Mouse (Mus musculus) c-Kit-negative CD71-positive TER-119-positive erythroid progenitor cells, embryonic 14.5 days (primary cell): ENCODE results near the gene Ppp2r3d.
"Not testable (repeated sequence)": the region's sequence is repeated elsewhere in the genome, so short reads cannot be mapped to it uniquely, and the experiment has no call there.

Experiments
- DNase-seq: peaks from one replicate; pipeline ENCODE4 v3.0.0-alpha.2; 2013; ENCODE audit warnings: low read depth, low spot score

Gene Ppp2r3d

DNA sequence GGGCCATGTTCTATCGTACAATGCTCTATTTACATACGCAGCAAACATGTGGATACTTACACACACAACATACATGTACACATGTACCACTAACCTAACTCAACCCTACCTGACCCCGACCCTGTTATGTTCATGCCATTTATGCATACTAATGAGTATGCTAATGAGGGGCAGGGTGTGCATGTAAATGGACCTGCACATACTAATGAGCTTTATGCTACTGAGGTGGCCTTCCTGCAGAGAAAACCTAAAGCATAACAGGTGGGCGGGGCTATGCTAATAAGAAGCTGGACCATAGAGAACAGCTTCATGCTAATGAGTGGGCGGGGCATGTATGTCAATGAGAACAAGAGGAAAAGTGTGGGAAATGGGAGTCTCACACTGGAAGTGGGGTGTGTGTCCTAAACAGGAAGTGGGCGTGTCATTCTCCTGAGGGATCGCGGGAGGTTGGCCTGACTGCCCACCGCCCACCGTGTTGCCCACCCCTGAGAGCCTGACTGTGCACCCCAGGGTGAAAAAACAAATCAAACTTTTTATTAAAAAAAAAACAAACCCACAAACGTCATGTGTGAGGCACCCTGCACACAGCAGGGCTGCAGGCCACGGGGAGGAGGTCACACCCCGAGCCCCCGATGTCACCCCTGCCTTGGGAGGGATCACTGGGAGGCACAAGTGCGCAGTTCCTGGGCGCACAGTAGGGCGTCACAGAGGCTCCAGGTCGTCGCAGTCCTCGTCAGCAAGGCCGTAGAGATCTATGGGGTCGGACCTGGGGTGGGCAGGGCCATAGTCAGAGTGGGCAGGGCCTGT is at the start of gene Ppp2r3d:
Ppp2r3d (minus strand) TSS at position 803 of the 807 bp plus-strand sequence.
- DNase-seq, result no peak

DNA sequence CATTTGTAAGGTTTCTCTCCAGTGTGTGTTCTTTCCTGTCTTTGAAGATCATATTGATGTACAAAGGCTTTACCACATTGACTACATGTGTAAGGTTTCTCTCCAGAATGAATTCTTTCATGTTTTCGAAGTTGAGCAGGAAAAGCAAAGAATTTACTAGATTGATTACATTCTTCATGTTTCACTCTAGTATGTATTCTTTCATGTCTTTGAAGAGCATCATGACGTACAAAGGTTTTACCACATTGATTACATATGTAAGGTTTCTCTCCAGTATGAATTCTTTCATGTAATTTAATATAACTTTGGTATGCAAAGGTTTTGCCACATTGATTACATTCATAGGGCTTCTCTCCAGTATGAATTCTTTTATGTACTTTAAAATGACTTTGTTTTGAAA is 17.0 kb upstream of the Ppp2r3d start, which contains the start of gene Gm21836:
Gm21836 (minus strand) TSS at position 101 of the 400 bp plus-strand sequence.
- not testable (repeated sequence) for DNase-seq

DNA sequence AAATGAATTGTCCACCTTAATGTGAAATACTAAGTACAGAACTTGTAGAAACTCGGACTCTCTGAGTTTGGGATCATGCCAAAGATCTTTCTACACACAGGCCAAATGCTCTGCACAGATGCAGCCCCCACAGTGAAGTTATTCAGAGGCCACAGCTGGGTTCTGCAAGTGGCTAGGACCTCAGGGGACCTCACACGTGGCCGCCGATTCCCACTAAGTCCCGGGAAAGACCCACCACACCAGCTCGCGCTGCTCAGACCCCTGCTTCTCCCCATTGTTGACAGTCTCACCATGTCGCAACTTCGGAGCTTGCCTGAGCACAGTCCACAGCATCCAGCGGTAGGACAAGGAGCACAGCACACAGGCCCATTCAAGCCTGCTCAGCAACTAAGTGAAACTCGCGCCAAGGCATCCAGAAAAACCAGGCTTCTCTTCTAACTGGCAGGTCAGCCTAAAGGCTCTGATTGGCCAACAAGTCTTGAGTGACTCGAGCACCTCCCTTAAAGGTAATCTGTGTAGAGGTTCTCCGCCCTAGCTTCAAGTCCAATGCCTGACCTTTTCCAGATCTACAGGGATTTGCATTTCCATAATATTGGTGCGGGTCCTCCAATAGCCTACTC is 3.8 kb upstream of the Ppp2r3d start:
- not testable (repeated sequence) for DNase-seq

DNA sequence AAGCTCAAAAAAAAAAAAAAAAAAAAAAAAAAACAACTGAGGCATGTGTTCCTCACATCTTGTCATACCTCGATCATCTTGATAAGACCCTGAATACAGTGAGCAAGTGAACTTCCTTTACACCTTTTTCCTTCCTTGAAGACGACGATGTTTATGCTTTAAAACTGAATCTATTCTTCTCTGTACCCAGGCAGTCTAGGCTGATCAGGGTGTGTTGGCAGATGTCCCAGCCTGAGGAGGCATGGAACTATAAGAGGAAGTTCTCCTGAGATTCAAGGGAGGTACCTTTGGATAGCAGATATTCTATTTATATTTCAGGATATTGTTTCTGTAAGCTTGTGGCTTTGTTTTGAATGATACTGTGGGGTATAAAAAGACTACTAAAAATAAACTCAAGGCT is 1.4 kb upstream of the Ppp2r3d start:
- DNase-seq, result no peak

DNA sequence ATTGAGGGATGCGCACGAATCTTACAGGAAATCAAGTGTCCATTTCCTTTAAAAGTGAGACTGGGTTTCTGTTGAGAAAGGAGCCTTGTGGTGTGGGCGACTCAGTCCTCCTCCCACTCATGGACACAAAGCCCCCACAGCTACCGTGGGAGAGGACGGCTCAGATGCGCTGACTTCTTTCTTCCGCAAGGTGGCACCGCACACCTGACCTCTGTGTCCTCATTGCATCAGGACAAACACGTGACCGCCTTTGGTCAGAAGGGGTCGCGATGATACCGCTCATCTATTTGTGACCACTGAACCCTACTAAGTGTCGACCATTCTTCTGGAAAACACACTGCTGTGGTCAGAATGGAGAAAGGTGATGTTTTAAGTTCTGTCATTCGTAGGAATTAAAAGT is 1.0 kb downstream of the Ppp2r3d start:
- no peak for DNase-seq

DNA sequence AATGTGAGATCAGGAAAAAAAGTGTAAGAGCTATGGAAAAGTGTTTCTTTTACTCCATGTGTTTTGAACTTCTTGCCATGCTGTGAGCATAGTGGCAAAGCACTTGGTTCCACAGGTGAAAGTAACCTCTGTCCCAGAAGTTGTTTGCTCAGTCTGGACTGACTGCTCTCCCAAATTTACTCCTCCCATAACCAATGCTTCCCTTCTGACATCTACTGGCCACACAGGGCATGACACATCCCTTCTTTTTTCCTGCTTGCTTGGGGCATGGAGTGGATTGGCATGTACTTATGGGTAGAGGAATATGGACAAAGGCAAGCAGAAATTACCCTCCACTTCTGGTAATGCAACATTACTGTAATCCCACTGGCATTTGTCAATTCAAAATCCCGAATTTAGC is 20.1 kb downstream of the Ppp2r3d start:
- no peak for DNase-seq

DNA sequence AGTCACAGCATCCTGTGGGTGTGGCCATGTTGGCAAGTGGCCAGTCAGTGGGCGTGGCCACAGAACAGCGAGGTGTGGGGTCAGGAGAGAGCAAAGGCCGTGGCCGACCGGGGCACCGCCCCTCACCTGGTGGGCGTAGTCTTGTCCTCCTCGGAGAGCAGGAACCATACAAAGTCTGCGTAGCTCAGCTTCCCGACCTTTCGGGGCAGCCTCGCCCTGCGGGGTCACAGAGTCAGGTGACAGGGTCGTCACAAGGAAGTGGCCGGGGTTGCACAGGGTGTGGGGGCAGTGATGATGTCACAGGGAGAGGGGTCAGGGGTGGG is 34.2 kb downstream of the Ppp2r3d start:
- no peak for DNase-seq

DNA sequence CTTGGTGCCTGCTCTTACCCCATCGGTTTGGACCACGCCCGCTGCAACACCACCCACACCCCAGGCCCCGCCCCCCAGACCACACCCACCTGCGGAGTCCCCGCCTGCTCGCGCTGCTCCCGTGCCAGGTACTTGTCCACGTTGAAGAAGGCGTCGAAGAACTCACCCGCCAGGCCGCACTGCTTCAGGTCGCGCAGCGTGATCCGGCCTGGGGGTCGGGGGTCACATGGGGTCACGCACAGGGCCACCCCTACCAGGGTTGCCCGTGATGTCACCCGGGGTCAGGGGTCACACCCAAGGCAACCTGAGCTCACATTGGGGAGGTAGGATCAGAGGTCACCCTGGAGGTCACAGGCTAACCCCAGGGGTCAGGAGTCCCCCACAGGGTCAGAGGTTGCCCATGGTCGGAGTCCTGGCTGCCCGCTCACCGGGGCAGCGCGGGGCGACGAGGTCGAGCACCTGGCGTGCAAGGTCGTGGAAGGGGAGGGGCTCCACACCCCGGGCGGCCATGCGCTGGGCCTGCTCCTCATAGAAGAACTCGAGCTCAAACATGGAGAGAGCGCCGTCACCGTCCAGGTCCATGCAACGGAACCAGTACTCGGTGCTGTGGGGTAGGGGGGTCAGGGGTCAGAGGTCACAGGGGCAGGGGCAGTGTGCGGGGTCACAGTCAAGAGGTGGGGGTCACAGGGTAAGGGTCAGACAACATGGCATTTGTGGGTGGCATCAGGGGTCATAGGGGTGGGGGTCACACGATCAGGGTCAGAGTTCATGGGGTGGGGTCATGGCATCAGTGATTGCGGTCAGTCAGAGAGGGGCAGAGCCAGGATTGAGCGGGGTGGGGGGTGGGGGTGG is 34.8 kb downstream of the Ppp2r3d start:
- no peak for DNase-seq

DNA sequence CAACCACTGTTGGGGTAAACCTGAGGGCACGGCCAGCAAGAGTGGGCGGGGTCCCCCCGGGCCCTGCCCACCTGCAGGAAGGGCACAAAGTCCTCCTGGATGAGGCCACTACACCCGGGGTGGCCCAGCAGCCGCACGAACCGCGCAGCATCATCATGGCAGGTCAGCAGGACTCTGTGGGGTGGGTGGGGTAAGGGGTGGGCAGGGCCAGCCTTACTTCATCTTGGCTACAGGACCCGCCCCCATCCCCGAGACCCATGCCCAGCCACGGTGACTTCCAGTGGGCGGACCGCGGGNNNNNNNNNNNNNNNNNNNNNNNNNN is 36.0 kb downstream of the Ppp2r3d start:
- no peak for DNase-seq

DNA sequence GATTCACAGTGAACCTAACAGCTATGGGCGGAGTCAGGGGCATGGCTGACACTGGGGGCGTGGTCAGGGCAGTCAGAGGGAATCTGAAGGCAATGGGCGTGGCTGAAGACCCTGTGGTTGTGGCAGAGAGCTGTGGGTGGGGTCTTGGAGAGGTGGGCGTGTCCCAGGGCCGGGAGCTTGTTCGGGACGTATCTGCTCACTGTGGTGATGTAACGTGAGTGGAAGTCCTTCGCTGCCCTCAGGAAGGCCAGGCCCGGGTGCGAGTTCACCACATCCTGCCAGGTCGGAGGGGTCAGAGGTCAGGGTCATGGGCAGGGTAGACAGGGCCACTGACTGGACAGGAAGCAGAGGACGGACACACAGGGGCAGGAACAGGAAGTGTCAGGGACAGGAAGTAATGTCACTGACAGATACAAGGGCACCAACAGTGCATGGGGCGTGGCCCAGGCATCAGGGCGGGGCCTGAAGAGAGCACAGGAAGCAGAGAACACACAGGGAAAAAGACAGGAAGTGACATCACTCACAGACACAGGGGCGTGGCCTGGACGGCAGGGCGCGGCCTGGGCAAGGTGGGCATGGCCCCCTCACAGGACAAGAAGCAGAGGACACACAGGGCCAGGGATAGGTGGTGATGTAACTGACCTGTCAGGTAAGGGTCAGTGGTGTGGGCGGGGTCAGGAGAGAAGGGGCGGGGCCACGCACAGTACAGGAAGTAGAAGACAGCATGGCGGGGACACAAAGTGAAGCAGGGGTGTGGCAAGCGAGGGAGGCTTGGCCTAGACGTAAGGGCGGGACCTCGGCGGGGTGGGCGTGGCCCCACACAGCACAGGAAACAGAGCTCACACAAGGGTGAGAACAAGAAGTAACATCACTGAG is 36.6 kb downstream of the Ppp2r3d start:
- no peak for DNase-seq

DNA sequence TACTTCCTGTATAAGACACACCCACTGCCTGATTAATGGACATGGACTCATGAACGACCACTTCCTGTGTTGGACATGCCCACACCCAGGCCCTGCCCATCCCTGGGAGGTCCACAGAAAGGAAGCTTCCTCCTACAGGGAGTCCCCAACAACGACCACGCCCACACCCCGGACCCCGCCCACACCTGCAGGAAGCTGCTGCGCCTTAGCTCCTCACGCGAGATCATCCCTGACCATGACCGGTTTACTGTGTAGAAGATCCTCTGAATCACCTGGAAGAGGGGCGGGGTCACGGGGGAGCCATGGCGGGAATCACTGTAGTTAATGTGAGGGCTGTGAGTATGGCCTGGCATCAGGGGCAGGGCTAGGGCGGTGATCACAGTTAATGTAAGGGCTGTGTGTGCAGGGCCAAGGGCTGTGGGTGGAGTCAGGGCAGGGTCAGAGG is 37.3 kb downstream of the Ppp2r3d start:
- no peak for DNase-seq

DNA sequence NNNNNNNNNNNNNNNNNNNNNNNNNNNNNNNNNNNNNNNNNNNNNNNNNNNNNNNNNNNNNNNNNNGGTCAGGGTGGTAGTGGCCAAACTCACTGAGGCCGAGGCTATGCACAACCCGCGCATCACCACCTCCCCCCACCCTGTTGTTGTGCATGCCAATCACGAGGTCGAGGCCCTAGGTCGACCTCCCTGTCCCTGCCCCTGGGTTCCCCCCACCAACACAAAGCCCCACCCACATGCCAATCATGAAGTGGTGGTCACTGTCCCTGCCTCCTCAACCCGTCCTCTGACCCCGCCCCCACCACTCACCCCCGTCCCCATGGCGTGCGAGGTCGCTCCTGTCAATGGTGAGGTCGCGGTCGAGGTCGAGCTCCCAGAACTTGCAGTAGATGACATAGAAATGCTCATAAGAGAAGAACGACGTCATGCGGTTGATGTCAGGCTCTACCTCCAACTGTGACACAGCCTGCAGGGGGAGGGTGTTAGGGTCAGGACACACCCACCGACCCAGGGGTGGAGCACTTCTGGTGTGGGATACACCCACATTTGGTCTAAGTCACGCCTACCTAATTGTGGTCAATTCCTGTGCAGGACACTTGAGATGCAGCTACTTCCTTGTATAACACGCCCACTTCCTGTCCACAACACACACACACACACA is 37.9 kb downstream of the Ppp2r3d start:
- DNase-seq, result no peak

DNA sequence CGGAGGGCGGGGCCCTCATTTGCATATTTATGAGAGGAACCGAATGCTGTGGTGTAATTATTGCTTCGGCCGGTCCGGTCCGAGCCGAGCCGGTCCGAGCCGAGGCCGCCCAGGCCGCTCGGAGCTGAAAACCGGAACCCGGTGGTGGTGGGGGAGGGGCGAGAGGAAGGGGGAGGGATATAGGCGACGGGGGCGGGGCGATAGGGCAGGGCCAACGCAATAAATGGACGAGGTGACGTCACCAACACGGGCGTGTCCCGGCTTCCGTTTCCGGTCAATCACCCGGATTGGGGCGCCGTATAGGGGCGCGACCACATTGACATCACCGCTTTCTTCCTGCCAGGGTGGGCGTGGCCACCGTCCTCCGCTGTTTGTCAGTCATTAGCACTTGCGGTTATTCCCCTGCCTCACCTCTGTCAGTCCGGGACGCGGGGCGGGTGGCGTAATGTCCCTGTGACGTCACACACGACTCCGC is 51.2 kb downstream of the Ppp2r3d start:
- no peak for DNase-seq

DNA sequence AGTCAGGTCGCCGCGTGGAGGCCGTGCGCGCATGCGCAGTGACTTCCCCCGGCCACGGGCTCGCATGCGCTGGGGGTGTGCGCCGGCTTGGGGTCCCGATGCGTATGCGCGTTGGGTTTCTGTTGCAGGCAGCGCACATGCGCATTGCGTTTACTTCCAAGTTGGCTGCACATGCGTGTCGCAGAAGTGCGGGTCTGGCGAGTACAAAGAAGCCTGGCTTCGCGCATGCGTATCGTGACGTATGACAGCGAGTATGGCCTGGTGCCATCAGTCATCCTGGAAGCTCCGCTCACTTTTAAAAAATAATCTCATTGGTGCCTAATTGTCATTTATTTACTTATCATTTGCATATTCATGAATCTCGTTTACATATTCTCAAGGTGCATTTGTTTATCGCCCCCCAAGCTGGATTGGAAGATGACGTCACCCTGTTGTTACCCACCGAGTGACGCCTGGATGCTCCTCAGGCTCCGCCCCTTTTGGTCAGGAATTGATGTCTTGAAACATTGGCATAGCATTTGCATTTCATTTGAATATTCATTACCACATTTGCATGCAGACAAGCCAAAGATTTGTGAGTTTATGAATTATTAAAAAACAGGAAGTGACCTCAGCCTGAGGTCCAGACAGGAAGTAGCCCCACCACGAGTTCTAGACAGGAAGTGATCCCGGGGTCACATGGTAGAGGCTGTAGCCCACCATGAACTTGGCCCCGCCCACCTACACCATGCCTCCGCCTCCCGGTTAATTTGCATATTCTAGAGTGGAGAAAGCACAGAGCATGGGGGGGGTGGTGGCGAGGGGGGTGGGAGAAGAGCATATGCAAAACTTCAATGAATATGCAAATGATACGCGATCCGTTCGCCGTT is 51.9 kb downstream of the Ppp2r3d start:
- DNase-seq, result peak; percentile 60

DNA sequence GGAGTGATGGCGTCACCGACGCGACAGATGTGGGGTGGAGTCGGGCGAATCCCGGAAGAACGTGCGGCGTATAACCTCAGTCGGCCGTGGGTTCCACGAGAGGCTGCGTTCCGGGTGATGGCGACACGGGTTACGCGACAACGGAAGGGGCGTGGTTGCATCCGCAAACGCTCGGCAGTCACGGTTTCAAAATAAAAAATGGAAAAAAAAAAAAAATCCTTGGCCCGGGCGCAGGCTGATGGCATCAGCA is 52.5 kb downstream of the Ppp2r3d start:
- no peak for DNase-seq

DNA sequence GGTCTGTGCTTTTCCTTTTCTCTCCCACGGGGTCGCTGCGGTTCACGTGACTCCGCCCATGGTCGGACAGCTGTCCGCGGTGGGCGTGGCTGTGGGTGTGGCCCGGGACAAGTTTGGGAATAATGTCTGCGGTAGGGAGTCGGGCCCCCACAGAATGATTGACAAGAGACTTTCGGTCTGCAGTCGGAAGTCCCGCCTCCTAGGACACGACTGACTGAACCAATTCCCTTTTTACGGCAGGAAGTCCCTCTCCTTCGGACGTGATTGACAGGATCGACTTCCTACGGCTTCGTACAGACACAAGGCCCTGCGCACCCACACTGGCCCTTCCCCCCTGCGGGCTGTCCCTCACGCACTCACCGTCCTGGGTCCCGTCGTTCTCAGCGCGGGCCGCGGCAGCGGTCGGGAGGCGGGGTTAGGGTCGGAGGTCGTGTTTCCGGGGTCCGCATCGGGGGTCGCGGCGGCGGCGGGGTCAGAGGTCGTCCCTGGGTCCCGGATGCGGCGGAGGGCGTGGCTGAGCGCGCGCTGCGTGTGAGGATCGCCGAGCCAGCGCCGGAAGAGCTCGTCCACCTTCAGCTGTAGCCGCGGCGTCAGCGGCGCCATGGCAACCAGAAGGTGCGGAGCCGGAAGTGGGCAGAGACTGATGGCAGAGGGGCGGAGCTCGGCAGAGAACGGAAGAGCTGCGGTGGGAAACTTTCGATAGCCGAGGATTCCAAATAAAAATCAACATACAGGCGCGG is 53.0 kb downstream of the Ppp2r3d start:
- DNase-seq, result peak; percentile 68

DNA sequence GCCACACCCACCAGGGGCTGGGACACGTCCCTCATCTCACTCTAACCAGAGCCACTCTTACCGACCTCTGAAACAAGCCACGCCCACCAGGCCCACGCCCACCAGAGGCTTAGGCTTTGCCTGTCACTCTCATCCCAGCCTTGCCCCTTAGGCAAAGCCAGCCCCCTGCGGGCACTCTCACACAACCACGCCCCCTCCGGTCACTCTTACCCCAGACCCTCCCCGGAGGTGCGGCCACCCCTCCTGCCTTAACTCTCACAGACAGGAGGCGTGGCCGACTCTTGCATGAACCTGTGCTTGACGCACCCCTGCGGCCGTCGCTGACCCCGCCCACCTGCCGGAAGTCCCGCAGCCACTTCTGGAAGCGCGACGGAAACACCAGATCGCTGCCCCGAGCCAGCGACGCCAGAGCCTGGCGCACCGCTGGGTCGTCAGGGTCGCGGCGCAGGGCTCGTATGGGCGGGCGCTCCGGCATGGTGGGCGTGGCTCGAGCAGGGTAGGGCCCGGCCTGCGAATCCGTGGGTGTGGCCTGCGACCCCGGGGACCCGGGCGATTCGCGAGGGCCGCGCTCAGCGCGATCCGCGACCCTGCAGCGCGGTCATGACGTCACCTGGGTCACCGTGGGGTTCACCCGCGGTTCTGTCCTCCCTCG is 53.7 kb downstream of the Ppp2r3d start:
- peak; percentile 59 for DNase-seq

DNA sequence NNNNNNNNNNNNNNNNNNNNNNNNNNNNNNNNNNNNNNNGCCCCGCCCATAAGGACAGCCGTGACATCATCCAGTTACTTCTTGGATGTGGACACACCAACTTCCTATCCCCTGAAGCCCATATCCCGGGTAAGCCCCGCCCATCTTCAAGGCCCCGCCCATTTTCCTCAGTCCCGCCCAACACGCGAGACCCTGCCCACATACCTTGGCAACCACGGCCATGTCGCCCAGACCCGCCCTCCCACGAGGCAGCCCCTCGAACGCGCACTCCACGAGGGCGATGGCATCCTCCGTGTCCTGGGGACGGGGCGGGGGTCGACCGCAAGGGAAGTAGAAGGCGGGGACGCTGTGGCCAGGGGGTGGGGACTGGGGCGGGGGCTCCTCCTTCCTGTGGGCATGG is 54.3 kb downstream of the Ppp2r3d start:
- DNase-seq, result no peak

DNA sequence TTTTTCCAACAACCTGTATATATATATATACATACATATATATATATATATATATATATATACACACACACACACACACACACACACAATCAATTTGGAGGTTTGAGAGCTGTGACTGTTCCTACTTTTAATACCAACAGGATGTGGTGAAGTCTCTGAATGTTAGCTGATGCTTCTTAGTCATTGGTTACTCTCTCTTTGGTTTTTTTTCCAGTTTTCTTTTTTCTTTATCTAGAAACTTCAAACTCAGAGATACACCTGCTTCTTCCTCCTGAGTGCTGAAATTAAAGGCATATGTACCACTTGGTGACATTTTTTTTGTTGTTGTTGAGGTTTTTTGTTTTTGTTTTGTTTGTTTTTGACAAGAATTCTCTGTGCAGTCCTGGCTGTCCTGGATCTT is 63.8 kb downstream of the Ppp2r3d start:
- DNase-seq, result no peak
